Mouse (Mus musculus) stomach, postnatal 0 days (tissue): ENCODE results near the gene Atp6v0a1.

Experiments
- CTCF ChIP-seq: IDR thresholded peaks from 2 replicates; pipeline ENCODE4 v1.5.1; 2016; ENCODE audit warnings: antibody characterized with exemption, low read depth, mild to moderate bottlenecking, moderate library complexity
- EP300 ChIP-seq: optimal IDR thresholded peaks from 2 replicates; pipeline ENCODE3; 2016; ENCODE audit warnings: antibody characterized with exemption

DNA sequence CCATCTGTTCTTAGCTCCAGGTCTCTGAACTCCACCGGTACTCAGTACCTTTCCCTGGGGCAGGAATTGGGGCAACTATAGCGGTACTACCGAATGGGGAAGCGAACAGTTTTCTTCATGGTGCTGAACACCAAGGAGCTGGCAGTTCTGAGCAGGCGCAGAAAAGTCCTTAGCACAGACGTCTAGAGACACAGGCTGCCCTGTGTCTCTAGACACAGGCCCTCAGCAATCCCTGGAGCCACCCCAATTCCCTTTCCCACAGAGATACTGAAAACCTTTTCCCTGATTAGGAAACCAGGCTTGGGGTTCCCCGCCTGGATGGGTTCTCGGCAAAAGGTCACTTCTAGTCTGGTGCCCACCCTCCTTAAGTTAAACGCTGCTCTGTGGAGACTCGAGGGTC, 37.8 kb upstream of the Atp6v0a1 start:
- TF ChIP-seq CTCF (no peak), EP300 (no peak)
